Mouse (Mus musculus): ENCODE measurements at regions not wholly inside any gene's neighbourhood (a gene's known extent, or its start where the extent isn't known, plus 50 kb on each side); places are given as distances from the start of the nearest gene placed in this dataset.
A peak's percentile ranks its signal among the peaks of the same experiment; 100 is the strongest.

DNA sequence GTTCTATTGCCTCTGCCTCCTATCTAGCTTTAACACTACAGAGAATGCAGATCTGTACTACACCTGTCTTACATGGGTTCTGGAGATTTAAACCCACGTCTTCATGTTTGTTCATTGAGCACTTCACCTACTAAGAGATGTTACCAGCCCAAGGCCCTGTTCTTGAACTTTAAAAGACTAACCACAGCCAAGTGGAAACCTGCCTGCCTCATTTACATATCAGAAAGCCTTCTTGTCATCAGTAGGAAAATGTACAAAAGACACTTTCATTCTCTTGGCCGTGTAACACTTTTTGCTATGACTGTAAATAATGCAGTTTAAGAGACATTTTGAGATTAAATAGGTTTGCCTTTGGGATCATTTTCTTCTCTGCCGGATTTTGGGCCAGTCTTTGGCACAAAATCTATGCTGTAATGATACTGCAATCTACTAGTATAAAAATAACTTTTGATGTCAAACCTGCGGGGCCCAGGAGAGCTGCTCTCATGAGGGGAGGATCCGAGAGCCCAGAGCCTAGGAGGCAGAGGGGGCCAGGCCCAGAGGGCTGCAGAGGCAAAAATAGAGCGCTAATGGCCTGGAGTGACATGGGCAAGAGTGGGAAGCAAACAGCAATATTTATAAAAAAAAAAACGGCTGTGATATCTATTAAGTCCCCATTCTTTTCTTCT lies 318.4 kb upstream of the Myo3a start:
- intact Hi-C loops (cut with DNase I) = no loop called here
- DNase-seq = peak in 1 of 2 experiments; percentile 7

DNA sequence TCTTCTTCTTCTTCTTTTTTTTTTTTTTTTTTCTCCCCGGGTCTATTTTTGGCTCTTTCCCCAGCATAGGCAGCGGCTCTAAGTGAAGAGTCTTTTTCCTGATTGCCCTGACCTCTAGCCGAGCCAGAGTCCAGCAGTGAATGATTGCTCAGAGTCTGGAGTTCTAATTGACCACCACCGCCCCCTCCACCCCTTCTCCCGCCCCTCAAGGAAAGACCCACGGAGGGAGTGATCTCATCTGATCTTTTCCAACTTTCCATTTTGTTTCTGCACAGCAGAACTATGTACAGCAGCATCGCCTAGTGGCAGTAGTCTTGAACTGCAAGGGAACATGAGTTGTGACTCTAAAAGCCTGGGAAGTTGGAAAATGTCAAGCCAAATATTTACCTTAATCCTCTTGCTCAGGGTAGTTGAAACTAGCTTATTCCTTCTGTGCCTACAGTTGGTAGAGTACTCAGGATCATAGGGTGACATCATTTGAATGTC lies 317.8 kb upstream of the Myo3a start:
- DNase-seq = peak; percentile 52 to 64
- intact Hi-C loops (cut with DNase I) = no loop called here

- intact Hi-C loops (cut with DNase I) = no loop called here
Measured at GRCm38 (mm10) chr2:21917804-21918690, 309.3 kb upstream of the Myo3a start.

GRCm38 (mm10) chr2:21919091-21919490 lies 308.2 kb upstream of the Myo3a start:
- no peak for DNase-seq
- intact Hi-C loops (cut with DNase I) = no loop called here

More at GRCm38 (mm10) chr2:21917804-21918690, 309.3 kb upstream of the Myo3a start:
- peak; percentile 36 to 53 for DNase-seq

DNA sequence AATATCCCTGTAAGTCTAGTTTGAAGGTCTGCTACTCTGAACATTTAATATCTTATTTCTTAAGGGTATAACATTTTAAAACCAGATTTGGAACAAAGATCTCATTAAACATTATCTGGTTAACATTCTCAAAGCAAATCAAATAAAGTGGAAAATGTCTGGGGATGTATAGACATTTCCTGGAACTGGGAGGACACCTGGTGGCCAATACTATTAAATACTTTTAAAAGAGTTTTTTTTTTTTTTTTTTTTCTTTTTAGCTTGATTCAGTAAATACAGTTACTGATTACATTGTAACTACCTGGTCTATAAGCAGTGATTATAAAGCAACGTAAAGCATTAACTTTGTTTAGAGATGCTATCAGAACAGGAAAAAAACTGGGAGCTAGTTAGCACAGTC lies 299.6 kb upstream of the Myo3a start:
- intact Hi-C loops (cut with DNase I) = no loop called here
- DNase-seq = no peak

- intact Hi-C loops (cut with DNase I) = loop anchor here (5.0 kb wide), 1 partner anchor 782 kb away; no protein-coding TSS in a partner anchor
- no peak for DNase-seq
Measured at GRCm38 (mm10) chr2:21939993-21940392, 287.3 kb upstream of the Myo3a start.

- no peak for DNase-seq
- intact Hi-C loops (cut with DNase I) = loop anchor here (5.0 kb wide), 1 partner anchor 781 kb away; no protein-coding TSS in a partner anchor
Measured at GRCm38 (mm10) chr2:21940797-21941487, 286.4 kb upstream of the Myo3a start.

DNA sequence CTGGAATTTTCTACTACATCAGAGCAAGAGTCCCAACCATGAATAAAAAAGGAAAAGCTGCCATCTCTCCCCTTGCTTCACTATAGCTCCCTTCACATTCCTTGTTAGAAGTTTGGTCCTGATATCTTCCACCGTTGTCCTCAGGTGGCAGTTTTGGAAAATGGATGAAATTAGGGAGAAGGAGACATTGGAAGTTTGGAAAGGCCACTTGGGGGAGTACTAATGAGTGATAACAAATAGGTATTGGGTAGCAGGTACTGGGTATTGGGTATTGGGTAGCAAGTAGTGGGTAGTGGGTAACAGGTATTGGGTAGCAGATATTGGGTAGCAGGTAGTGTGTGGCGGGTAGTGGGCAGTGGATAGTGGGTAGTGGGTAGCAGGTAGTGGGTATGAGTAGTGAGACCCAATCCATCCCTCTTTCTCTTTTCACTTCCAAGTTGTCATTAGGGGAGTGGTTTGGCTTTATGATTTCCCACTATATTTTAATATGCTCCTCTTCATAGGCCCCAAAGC lies 285.8 kb upstream of the Myo3a start:
- intact Hi-C loops (cut with DNase I) = loop anchor here (5.0 kb wide), 1 partner anchor 781 kb away; no protein-coding TSS in a partner anchor
- DNase-seq = no peak

DNA sequence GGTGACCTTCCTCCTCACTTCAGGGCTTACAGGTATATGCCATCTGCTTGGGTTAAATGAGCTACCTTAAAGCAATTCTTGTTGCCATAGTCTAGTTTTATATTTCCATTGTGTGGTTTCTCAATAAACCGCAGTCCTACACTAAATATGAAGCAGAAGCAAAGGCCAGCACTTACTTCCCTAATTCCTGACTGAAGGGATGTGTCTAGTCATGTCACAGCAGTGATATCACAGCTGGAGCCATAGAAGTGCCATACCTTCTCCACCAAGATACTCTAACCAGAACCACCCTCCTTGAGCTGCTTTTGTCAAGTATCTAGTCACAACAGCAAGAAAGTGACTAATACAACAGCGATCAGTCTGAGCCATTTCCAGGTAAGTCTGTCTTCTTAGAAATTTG lies 283.6 kb upstream of the Myo3a start:
- no peak for DNase-seq
- intact Hi-C loops (cut with DNase I) = loop anchor here (5.0 kb wide), 1 partner anchor 779 kb away; no protein-coding TSS in a partner anchor

GRCm38 (mm10) chr2:21946484-21946883 lies 280.8 kb upstream of the Myo3a start:
- no peak for DNase-seq
- intact Hi-C loops (cut with DNase I) = no loop called here

DNA sequence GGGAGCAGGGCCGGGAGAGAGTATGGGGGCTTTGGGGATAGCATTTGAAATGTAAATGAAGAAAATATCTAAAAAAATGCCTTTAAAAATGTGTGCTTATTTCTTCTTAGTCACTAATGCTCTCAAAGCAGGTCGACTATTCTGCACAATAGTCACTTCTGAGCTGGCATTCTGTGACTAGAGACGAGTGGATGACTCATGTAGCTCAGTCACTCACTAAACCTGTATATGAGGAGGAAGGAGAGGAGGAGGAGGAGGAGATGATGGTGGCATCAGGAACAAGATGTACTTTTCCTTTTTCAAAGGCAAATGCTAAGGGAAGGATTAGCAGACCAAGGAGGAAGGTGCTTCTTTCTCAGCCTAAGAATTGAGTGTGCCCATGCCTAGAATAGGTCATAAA lies 276.0 kb upstream of the Myo3a start:
- intact Hi-C loops (cut with DNase I) = no loop called here
- DNase-seq = no peak

DNA sequence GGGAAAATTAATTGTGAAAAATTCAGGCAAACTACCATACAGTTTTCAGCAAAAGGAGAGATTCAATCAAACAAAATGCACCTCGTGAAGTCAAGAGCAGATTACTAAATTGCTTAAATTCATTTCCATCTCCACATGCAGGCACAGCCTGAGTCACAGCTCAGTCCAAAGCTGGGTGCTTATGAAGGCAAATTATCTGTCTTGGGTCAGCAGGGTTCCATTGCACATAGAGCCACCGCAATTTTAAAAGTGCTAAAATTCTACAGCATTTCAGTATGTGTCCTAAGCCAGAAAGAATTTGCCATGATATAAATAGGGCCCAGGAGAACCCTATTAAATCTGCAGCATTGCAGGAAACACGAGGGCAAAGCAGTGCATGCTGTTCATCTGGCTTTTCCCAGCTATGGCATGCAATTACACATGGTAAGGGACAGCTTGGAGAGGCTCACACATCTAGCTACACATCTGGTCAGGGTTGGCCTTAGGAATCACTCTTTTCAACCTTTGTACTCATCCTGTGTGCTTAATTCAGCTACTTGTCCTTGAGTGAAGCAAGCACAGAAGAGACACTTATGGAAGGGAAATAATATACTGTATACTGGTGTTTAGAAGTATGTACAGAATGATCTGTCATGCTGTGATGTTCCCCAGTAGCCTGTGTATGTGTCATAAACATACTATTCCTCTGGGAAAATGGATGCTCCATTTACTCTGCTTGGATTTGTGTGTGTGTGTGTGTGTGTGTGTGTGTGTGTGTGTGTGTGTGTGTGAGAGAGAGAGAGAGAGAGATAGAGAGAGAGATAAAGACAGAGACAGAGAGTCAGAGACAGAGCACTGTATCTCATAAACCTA lies 271.0 kb upstream of the Myo3a start:
- no peak for DNase-seq
- intact Hi-C loops (cut with DNase I) = loop anchor here (5.0 kb wide), 1 partner anchor 766 kb away; no protein-coding TSS in a partner anchor

GRCm38 (mm10) chr2:21958365-21958764 lies 268.9 kb upstream of the Myo3a start:
- DNase-seq = no peak
- intact Hi-C loops (cut with DNase I) = loop anchor here (5.0 kb wide), 1 partner anchor 764 kb away; no protein-coding TSS in a partner anchor

GRCm38 (mm10) chr2:21958802-21959201 lies 268.5 kb upstream of the Myo3a start:
- no peak for DNase-seq
- intact Hi-C loops (cut with DNase I) = loop anchor here (5.0 kb wide), 1 partner anchor 763 kb away; no protein-coding TSS in a partner anchor

DNA sequence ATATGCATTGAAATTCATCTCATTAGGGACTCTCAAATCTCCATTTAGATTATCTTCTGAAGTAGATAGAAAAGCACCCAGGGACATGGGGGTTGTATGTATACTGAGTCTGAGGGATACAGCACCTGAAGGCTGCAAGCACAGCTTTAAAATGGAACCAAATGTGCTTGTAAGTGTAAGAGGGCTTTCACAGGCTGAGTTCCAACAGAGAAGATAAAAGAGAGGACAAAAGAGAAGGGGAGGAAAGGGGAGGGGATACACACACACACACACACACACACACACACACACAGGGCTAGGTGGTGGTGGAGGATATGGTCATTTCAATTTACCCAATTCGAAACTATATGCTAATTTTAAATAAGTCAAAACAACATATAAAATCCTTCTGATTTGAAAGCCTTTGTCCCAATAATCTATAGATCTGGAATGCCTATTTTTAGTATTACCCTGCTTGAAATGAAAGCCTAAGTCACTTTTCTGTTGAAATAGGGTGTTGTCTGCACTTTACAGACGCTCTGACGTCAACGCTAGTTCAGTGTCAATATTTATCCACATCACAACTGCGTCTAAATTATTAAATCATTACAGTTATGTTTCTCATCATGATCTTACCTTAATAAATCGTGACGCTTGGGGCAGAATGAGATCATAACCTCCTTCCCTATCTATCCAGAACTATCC lies 263.8 kb upstream of the Myo3a start:
- DNase-seq = no peak
- intact Hi-C loops (cut with DNase I) = no loop called here

GRCm38 (mm10) chr2:21964027-21964605 lies 263.2 kb upstream of the Myo3a start:
- intact Hi-C loops (cut with DNase I) = no loop called here
- no peak for DNase-seq

DNA sequence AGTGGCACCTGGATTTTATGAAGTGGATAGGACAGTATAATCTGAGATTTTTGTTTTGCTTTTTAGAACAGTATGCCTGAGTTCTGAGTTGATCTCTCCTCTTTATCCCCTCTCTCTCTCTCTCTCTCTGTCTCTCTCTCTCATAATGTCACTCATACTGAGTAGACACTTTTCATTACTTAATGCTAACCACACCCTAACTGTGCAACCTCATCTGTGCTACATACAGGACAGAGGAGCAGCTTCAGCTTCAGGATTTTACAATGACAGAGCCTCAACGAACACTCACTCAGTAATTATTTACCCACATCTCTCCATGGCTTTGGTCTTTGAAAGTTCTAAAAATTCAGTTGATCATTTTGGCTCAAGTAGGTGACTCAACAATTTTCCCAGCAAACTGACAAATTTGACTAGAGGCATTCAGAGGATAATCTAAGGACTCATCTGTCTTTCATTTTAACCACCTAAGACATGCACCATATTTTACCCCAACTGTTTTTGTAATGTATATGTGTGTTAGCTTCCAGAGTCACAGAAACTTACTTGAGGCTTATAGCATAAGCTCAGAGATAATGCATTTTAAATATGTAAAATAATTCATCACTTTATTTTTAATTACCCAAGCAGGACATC lies 256.4 kb upstream of the Myo3a start:
- intact Hi-C loops (cut with DNase I) = no loop called here
- no peak for DNase-seq

DNA sequence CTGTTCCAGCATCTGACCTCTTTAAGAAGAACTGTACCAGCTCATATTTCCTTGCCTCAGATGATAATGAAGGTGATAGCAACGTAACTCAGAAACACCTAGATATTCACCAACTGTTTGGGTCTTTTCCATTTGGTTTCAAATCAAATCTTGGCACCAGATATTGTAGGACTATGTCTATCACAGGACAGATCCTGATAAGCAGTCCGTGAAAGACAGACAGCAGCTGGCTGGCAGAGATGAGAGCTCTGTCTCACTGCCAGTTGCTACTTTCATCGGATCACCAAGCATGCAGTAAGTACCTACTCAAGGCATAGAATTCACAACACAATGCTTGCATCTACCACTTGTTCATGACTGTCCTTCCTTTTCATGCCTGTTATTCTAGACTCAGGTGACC lies 252.7 kb upstream of the Myo3a start:
- DNase-seq = no peak
- intact Hi-C loops (cut with DNase I) = no loop called here
